Mouse (Mus musculus) forebrain, embryonic 14.5 days (tissue): ENCODE measurements around the gene Dck. TPM values are rescaled to one million over a fixed set of nuclear protein-coding genes. Genes with fewer than 3 reads are reported as not detected.

Experiments
- ATAC-seq: fragments of 200-750 bp; cut with Nextera tagmentation; 2 replicates; pipeline ENCODE4 v1.8.0; 2017; ENCODE audit warnings: mild to moderate bottlenecking, moderate library complexity
- DNase-seq: peaks from one replicate; pipeline ENCODE4 v3.0.0-alpha.2; 2015; ENCODE audit warnings: low spot score
- H3K27ac ChIP-seq: fragments of 300-500 bp; sonication (generic); 2 replicates; pipeline ENCODE4 v1.5.1; 2014; ENCODE audit warnings: low read depth, mild to moderate bottlenecking, control low read depth, low read length, moderate library complexity
- H3K27me3 ChIP-seq: fragments of 300-500 bp; sonication (generic); replicated peaks from 2 replicates; pipeline ENCODE4 v1.6.1; 2014; ENCODE audit warnings: low read length, control low read depth, mixed read lengths; ENCODE audit not compliant: control insufficient read depth, insufficient read depth
- H3K36me3 ChIP-seq: fragments of 300-500 bp; sonication (generic); 2 replicates; pipeline ENCODE4 v1.6.1; 2014; ENCODE audit warnings: low read length, control low read depth; ENCODE audit not compliant: control insufficient read depth, insufficient read depth
- H3K4me1 ChIP-seq: fragments of 300-500 bp; sonication (generic); 2 replicates; pipeline ENCODE4 v1.6.1; 2014; ENCODE audit warnings: antibody characterized with exemption, low read length, control low read depth; ENCODE audit not compliant: control insufficient read depth, insufficient read depth
- H3K4me2 ChIP-seq: fragments of 300-500 bp; sonication (generic); 2 replicates; pipeline ENCODE4 v1.6.1; 2014; ENCODE audit warnings: mild to moderate bottlenecking, control low read depth, low read length
- H3K4me3 ChIP-seq: fragments of 300-500 bp; sonication (generic); 2 replicates; pipeline ENCODE4 v1.5.1; 2014; ENCODE audit warnings: low read depth, low read length, control low read depth
- H3K9ac ChIP-seq: fragments of 300-500 bp; sonication (generic); 2 replicates; pipeline ENCODE4 v1.6.1; 2014; ENCODE audit warnings: mild to moderate bottlenecking, low read length, control low read depth, moderate library complexity
- H3K9me3 ChIP-seq: fragments of 300-500 bp; sonication (generic); replicated peaks from 2 replicates; pipeline ENCODE4 v1.6.1; 2016; ENCODE audit warnings: low read length, control low read depth, mixed read lengths; ENCODE audit not compliant: control insufficient read depth
- WGBS: fragments of 180-500 bp; shearing (Covaris S2); extraction: QIAGEN DNeasy Blood & Tissue Kit; methylation state at CpG from one replicate; pipeline ENCODE4 v1.1.7; 2014; 5-methylcytosine and 5-hydroxymethylcytosine counted together
- polyA plus RNA-seq: library from polyadenylated mRNA; unstranded; fragments of >200 nt; fragmentation: Nextera tagmentation; extraction: Ambion mirVana; gene quantifications from 2 replicates; pipeline ENCODE4 v1.2.1, GENCODE M21; 2014

Gene Dck
- polyA plus RNA-seq, 1 experiment from 2014 or later = 93.7 TPM

GRCm38 (mm10) chr5:88830880-88831279, 66.1 kb downstream of the Dck start:
- WGBS = 69% methylated on average over 4 of the region's 4 CpGs
- Histone ChIP-seq H3K9ac (no peak overlapping the region), H3K4me1 (peaks cover 4% of the 10 kb centered on the region; the same call in 1 of the 2 replicates), H3K4me3 (no peak overlapping the region), H3K36me3 (no peaks in the 10 kb centered on the region), H3K27ac (no peak overlapping the region), H3K9me3 (no peaks in the 10 kb centered on the region), H3K27me3 (no peaks in the 10 kb centered on the region), H3K4me2 (no peak overlapping the region)
- no peak for ATAC-seq
- DNase-seq = no peak

- H3K9ac ChIP-seq = no peak overlapping the region
- H3K4me1 ChIP-seq = peaks cover 4% of the 10 kb centered on the region; the same call in 1 of the 2 replicates
- no peaks in the 10 kb centered on the region for H3K27me3 ChIP-seq
- no peaks in the 10 kb centered on the region for H3K36me3 ChIP-seq
- no peaks in the 10 kb centered on the region for H3K9me3 ChIP-seq
- H3K27ac ChIP-seq = no peak overlapping the region
- DNase-seq = no peak
- no peak overlapping the region for H3K4me2 ChIP-seq
- WGBS = 86% methylated on average over 3 of the region's 3 CpGs
- H3K4me3 ChIP-seq = no peak overlapping the region
- no peak for ATAC-seq
Observed at GRCm38 (mm10) chr5:88831935-88832334, 67.1 kb downstream of the Dck start.

Other genes with a start within 250 kb of the Dck start
- gene Jchain, start 237.1 kb upstream of the Dck start, polyA plus RNA-seq = 0.17 TPM in 1 of 2 replicates, not detected in the other
- 32.8 and 46.5 TPM in 2 replicates for gene Utp3, start 210.5 kb upstream of the Dck start, polyA plus RNA-seq
- gene Rufy3, start 200.0 kb upstream of the Dck start, polyA plus RNA-seq = 155 and 210 TPM in 2 replicates
- 74.5 and 79.5 TPM in 2 replicates for gene Grsf1, start 88.8 kb upstream of the Dck start, polyA plus RNA-seq
- gene Mob1b, start 44.1 kb upstream of the Dck start, polyA plus RNA-seq = 12.4 and 14.3 TPM in 2 replicates
- gene Slc4a4, start 121.8 kb downstream of the Dck start, polyA plus RNA-seq = 0.98 and 2.2 TPM in 2 replicates